In the genomic region with DNA sequence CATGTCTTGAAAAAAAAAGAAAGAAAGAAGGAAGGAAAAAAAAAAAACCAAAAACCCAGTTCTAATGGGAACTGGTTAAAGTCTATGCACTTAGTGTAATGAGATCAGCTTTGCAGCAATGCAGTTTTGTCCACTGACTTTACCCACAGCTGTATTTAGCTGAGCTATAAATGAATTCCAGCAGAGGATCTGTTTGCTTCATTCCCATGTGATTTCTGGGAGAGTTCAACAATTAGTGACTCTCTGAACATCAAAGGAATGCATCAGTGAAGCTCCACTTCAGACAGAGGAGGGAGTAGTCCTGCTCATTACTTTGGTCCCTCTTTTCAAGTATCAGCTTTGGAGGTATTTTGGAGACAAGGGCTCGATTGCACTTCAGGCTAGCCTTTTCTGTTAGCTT, we compare ENCODE assay signal across 22 mouse cellular contexts. TPM values are rescaled to one million over a fixed set of nuclear protein-coding genes. Genes with fewer than 3 reads are reported as not detected.
"Had no signal": no experiment of that assay in that cellular context is flagged by ENCODE, and none has a peak within 500 bp of the region (broad histone marks: within the 10 kb centered on the region; RNA-seq: fewer than 3 reads in every experiment).

No protein-coding gene starts in this region.

- H3K36me3 ChIP-seq: neural tube, embryonic 15.5 days; stomach, embryonic 15.5 days had no signal

- DNase-seq: kidney, adult 2 months; kidney, postnatal 25 days; layer of hippocampus, adult 9-11 months; liver; lung, adult 18-20 months; lung, postnatal 10 days; lung, postnatal 4 days; midbrain, embryonic 14.5 days; right cerebral cortex, adult 18-20 months; right cerebral cortex, postnatal 25 days; spleen, adult 18-20 months; thymus, postnatal 25 days had no signal

- ATAC-seq: liver, embryonic 12.5 days had no signal

- H3K9ac ChIP-seq: limb, embryonic 13.5 days; liver, embryonic 12.5 days; liver, embryonic 15.5 days; lung, embryonic 15.5 days; neural tube, embryonic 12.5 days; neural tube, embryonic 15.5 days; stomach, embryonic 15.5 days had no signal

- H3K27ac ChIP-seq: kidney, postnatal 0 days; layer of hippocampus, adult 2 months; limb, embryonic 10.5 days; limb, embryonic 13.5 days; liver, embryonic 12.5 days; liver, embryonic 15.5 days; lung, embryonic 15.5 days; neural tube, embryonic 12.5 days; neural tube, embryonic 15.5 days; stomach, embryonic 15.5 days had no signal

- H3K4me3 ChIP-seq: layer of hippocampus, adult 2 months; limb, embryonic 10.5 days; limb, embryonic 13.5 days; liver, embryonic 12.5 days; liver, embryonic 15.5 days; lung, embryonic 15.5 days; neural tube, embryonic 12.5 days; neural tube, embryonic 15.5 days; stomach, embryonic 15.5 days had no signal

- H3K9me3 ChIP-seq: limb, embryonic 10.5 days; limb, embryonic 13.5 days; liver, embryonic 12.5 days; liver, embryonic 15.5 days; lung, embryonic 15.5 days; neural tube, embryonic 12.5 days; neural tube, embryonic 15.5 days; stomach, embryonic 15.5 days had no signal

- H3K27me3 ChIP-seq: limb, embryonic 13.5 days; liver, embryonic 12.5 days; liver, embryonic 15.5 days; lung, embryonic 15.5 days; neural tube, embryonic 12.5 days; neural tube, embryonic 15.5 days; stomach, embryonic 15.5 days had no signal

- H3K4me2 ChIP-seq: limb, embryonic 13.5 days; liver, embryonic 12.5 days; liver, embryonic 15.5 days; lung, embryonic 15.5 days; neural tube, embryonic 12.5 days; neural tube, embryonic 15.5 days; stomach, embryonic 15.5 days had no signal

RNA-seq across cellular contexts. Expression of a gene that starts 57.5 kb away (rescaled TPM):
- polyA plus RNA-seq: limb, embryonic 10.5 days; midbrain, embryonic 14.5 days had no signal
